Mouse (Mus musculus): ENCODE data around the gene 4833439L19Rik. TPM values are rescaled to one million over a fixed set of nuclear protein-coding genes. Genes with fewer than 3 reads are reported as not detected.

4833439L19Rik gene
- polyA plus RNA-seq, 3 experiments from 2014 or later = 63.9 to 72.0 (median 71.8) TPM

GRCm38 (mm10) chr13:54581385-54581784 is 16.1 kb upstream of the 4833439L19Rik start:
- ATAC-seq = no peak

DNA sequence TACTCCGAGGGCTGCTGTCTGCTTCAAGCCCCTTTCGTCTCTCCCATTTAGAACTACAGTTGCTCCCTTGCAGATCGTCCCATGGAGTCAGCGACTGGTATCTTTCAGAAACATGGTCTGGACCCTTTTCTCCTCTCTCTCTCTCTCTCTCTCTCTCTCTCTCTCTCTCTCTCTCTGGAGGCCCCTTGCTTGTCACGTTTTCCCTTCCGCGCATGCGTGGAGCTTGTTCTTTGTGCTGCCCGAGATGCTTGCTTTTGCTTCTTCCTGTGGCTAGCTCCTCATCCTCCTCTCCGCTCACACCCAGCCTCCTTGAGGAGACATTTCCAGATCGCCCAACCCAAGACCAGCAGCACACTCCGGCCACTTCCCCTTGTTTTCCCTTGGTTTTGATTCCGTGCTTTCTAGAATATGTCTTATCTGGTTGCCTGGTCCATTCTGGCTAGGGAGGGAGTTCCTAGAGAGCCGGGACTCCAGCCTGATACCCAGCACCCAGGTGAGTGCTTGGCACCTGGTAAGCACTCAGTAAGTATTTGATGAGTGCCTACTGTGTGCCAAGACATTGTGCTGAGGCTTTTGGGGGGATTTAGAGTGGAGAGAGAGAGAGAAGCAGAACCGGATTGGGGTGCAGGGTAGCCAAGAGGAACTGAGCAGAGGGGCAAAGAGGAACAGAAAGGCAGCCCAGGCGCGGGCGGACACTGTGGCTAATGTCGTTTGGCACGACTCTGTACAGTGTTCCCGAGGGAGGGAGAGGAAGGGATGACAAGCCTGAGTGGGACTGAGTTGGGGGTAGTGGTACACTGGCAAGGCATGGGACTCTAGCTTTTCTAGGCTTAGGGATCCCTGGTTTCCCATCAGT is 12.6 kb upstream of the 4833439L19Rik start:
- ATAC-seq = no peak

DNA sequence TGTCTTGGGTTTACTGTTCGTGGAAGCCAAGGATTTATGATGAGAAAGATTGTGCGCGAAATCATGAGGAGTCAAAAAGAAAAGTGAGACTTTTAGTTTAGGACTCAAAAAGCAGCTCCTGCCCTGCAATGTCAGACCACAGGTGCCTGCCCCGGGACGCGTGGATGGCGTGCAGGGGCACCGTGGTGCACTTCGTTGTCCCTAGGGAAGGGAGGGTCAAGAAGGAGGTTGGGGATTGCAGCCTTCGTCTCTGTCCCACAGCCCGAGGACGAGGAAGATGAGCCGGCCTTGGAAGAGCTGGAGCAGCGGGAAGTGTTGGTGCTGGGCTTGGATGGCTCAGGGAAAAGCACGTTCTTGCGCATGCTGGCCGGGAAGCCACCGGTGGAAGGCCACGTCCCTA is 10.3 kb upstream of the 4833439L19Rik start:
- ATAC-seq = peak; percentile 17

- ATAC-seq = peak; percentile 64
Observed at GRCm38 (mm10) chr13:54574854-54575481, 9.7 kb upstream of the 4833439L19Rik start, which contains the start of gene Arl10. Arl10 (plus strand) TSS chr13:54575015.

DNA sequence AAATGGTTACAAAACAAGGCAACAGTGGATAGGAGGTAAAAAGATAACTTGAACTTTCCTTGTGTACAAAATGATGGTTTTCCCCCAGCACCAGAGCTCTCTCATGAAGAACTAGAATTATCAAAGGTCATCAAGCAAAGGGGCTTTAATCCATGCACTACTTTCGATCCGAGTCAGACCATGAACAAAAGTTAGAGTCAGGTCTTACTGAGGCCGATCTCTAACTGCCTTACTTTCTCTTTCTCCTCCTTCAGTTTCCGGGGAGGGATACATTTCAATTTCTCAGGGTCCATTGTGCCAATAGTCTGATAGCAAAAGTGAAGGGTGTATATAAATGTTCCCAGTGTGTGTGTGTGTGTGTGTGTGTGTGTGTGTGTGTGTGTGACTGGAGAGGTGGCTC is 7.4 kb upstream of the 4833439L19Rik start:
- peak; percentile 35 for ATAC-seq

DNA sequence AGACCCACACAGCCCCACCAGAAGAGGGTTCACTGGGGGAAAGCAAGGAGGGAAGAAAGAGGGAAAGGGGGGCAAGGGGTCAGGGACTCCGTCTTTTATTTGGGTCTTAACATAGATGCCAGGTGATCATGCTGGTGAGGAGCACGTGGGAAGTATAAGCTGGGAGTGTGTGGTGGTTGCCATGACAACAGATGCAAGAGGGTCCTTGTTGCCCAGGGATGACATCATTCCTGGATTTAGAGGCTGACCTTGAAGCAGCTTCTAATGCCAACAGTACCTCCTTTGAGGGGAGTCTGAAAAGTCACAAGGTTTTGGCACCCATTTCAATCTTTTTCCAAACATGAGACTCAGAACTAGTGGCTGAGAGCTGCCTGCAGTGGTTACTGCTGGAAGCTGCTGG is 6.4 kb upstream of the 4833439L19Rik start:
- no peak for ATAC-seq

DNA sequence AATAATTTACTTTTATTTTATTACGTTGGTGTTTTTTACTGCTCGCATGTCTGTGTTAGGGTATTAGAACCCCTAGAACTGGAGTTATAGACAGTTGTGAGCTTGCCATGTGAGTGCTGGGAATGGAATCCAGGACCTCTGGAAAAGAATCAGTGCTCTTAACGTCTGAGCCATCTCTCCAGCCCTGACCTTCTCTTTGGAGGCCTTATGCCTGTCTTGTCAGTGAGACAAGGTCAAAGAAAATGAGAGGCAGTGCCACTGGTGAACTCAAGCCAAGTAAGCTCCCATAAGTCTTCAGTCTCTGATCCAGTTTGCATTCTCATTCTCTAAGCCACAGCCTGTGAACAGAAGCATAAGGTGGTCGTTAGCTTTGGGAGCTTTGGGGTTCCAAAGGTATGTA is 5.5 kb upstream of the 4833439L19Rik start:
- no peak for ATAC-seq

GRCm38 (mm10) chr13:54569282-54569681 is 4.0 kb upstream of the 4833439L19Rik start:
- no peak for ATAC-seq

- no peak for ATAC-seq
Observed at GRCm38 (mm10) chr13:54568380-54568779, 3.1 kb upstream of the 4833439L19Rik start.

- ATAC-seq = no peak
Observed at GRCm38 (mm10) chr13:54565594-54566345, 535 bp upstream of the 4833439L19Rik start.

- peak; percentile 6 for ATAC-seq
Observed at GRCm38 (mm10) chr13:54564232-54565200, 719 bp downstream of the 4833439L19Rik start.

GRCm38 (mm10) chr13:54562562-54562961 is 2.7 kb downstream of the 4833439L19Rik start:
- no peak for ATAC-seq

DNA sequence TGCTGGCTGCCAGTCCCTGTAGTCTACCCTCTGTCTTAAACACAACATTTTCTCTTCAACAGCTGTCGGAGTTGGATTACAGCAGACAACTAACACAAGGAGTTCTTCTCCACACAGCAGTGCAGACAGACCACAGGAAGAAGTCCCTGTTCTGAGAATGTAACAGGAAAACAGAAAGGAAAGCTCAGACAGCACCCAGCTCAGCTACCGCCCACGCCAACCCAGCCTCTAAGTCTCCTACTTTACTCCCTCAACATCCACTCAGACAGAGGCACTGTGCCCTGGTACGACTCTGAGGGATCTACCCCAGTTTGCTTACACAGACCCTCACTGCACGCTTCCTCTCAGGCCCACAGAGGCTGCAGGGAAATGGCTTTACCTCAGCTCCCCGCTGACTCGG is 4.6 kb downstream of the 4833439L19Rik start:
- no peak for ATAC-seq

DNA sequence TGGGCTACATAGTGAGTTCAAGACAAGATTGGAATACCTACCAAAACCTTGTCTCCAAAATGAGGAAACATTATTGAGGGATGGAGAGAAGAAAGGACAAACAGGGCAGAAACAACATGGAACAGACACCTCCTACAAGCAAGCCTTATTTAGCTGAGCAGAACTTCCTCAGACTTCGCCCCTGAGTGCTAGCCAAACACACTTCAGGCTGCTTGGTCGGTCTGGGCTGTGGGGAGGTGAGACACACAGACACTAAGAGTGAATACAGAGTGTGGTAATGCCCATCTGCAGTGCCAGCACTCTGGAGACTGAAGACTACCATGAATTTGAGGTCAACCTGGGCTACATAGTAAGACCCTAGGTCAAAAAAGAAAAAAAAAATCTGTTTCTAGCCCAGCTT is 5.6 kb downstream of the 4833439L19Rik start:
- no peak for ATAC-seq

GRCm38 (mm10) chr13:54557652-54558051 is 7.6 kb downstream of the 4833439L19Rik start:
- ATAC-seq = no peak

GRCm38 (mm10) chr13:54556796-54557195 is 8.4 kb downstream of the 4833439L19Rik start:
- no peak for ATAC-seq

- no peak for ATAC-seq
Observed at GRCm38 (mm10) chr13:54556176-54556575, 9.1 kb downstream of the 4833439L19Rik start.

GRCm38 (mm10) chr13:54548036-54548435 is 17.2 kb downstream of the 4833439L19Rik start:
- ATAC-seq = no peak

- no peak for ATAC-seq
Observed at GRCm38 (mm10) chr13:54532134-54532533, 33.1 kb downstream of the 4833439L19Rik start.

DNA sequence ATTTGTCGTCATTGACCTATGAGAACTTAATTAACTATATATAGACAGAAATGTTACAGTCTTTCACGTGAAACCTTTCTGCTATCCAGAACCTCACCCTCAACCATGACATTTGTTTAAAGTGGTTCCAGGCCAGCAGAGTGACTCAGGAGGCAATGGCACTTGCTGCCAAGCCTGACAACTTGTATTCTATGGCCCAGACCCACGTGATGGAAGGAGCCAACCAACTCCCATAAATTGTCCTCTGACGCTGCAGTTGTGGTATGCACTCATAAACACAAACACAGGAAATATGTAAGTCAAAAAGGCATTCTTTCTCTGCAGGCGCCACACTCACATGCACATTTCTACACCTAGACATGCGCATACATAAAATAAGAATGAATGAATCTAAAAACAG is 38.1 kb downstream of the 4833439L19Rik start:
- no peak for ATAC-seq

DNA sequence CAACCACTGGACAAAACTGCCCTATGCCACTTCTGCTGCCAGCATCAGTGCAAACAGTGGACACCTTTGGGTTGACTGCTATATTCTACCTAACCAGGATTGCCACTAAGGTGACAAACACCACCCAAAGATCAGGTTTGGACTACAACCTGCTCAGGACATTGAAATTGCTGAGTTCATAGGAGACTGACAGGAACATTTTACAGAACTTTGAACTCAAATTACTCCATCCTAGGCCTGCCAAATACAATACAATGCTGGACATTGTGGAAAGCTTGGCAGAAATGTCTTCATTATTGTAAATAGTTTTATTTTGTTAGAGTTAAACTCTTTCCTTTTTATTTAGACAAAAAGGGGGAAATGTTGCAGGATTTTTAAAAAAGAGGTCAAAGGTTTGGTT is 44.1 kb downstream of the 4833439L19Rik start:
- no peak for ATAC-seq

GRCm38 (mm10) chr13:54520221-54520620 is 45.0 kb downstream of the 4833439L19Rik start:
- peak; percentile 48 for ATAC-seq
